Mouse (Mus musculus) right cerebral cortex, postnatal 10 days (tissue): ENCODE measurements around the gene Gnb1.
A peak's percentile ranks its signal among the peaks of the same experiment; 100 is the strongest.
"Not testable (repeated sequence)": the region's sequence is repeated elsewhere in the genome, so short reads cannot be mapped to it uniquely, and the experiment has no call there.

Experiments used
- DNase-seq, 2 experiments: peaks; one replicate each; pipeline ENCODE4 v3.0.0; 2021; ENCODE audit warnings: low spot score in 2 of 2

Gnb1 gene

GRCm38 (mm10) chr4:155550446-155550845 lies 59.3 kb downstream of the Gnb1 start:
- DNase-seq: no peak

GRCm38 (mm10) chr4:155551073-155551472 lies 59.9 kb downstream of the Gnb1 start:
- no peak for DNase-seq

- no peak for DNase-seq
Observed at GRCm38 (mm10) chr4:155552917-155553532, 61.9 kb downstream of the Gnb1 start.

- no peak for DNase-seq
Observed at GRCm38 (mm10) chr4:155554880-155555279, 63.7 kb downstream of the Gnb1 start.

GRCm38 (mm10) chr4:155555464-155555863 lies 64.3 kb downstream of the Gnb1 start:
- DNase-seq: no peak

GRCm38 (mm10) chr4:155559454-155559853 lies 68.3 kb downstream of the Gnb1 start:
- DNase-seq: no peak

GRCm38 (mm10) chr4:155560932-155561331 lies 69.8 kb downstream of the Gnb1 start:
- DNase-seq: no peak

- peak in 1 of 2 experiments; percentile 35 for DNase-seq
Observed at GRCm38 (mm10) chr4:155561661-155562442, 70.7 kb downstream of the Gnb1 start, which contains the start of gene Nadk. Nadk (plus strand) TSS chr4:155562378.

- DNase-seq: peak; percentile 68 to 82
Observed at GRCm38 (mm10) chr4:155562725-155563399, 71.7 kb downstream of the Gnb1 start.

GRCm38 (mm10) chr4:155563400-155564231 lies 72.5 kb downstream of the Gnb1 start:
- peak; percentile 96 for DNase-seq

- DNase-seq: peak; percentile 60 to 64
Observed at GRCm38 (mm10) chr4:155564315-155565069, 73.3 kb downstream of the Gnb1 start.

GRCm38 (mm10) chr4:155566555-155566954 lies 75.4 kb downstream of the Gnb1 start:
- DNase-seq: no peak

GRCm38 (mm10) chr4:155568170-155568569 lies 77.0 kb downstream of the Gnb1 start:
- DNase-seq: no peak

- DNase-seq: no peak
Observed at GRCm38 (mm10) chr4:155568632-155569370, 77.6 kb downstream of the Gnb1 start.

- DNase-seq: no peak
Observed at GRCm38 (mm10) chr4:155569818-155570217, 78.7 kb downstream of the Gnb1 start.

- DNase-seq: not testable (repeated sequence)
Observed at GRCm38 (mm10) chr4:155570315-155570714, 79.2 kb downstream of the Gnb1 start.

- DNase-seq: no peak
Observed at GRCm38 (mm10) chr4:155571442-155571841, 80.3 kb downstream of the Gnb1 start.

- no peak for DNase-seq
Observed at GRCm38 (mm10) chr4:155573155-155573554, 82.0 kb downstream of the Gnb1 start.

- no peak for DNase-seq
Observed at GRCm38 (mm10) chr4:155573876-155574275, 82.7 kb downstream of the Gnb1 start.

GRCm38 (mm10) chr4:155574931-155575330 lies 83.8 kb downstream of the Gnb1 start:
- no peak for DNase-seq
